Mouse (Mus musculus): ENCODE measurements at regions not wholly inside any gene's neighbourhood (a gene's known extent, or its start where the extent isn't known, plus 50 kb on each side); places are given as distances from the start of the nearest gene placed in this dataset.

- no peak for DNase-seq
These were observed 114.4 kb downstream of the Sox4 start for GRCm38 (mm10) chr13:28839084-28839483.

DNA sequence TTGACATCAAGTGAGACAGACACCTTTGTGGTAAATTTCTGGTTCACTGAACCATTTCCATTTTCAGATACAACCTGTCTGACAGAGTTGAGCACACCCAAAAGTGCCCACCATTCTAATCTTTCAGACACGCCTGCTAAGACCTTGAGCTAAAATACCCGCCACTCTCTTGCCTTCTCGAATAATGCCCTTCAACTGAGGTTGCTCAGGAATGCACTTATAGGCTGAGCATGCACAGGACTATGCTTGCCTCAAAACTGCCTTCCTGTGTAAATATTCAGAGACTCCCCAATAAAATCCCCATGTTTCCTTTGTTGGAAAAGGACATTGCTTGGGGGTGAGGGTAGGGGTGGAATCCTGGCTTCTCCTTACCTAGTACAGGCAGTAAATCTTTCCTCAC lies 115.3 kb downstream of the Sox4 start:
- no peak for DNase-seq

- DNase-seq = peak; percentile 23 to 25
These were observed 116.3 kb downstream of the Sox4 start for GRCm38 (mm10) chr13:28837196-28837595.

DNA sequence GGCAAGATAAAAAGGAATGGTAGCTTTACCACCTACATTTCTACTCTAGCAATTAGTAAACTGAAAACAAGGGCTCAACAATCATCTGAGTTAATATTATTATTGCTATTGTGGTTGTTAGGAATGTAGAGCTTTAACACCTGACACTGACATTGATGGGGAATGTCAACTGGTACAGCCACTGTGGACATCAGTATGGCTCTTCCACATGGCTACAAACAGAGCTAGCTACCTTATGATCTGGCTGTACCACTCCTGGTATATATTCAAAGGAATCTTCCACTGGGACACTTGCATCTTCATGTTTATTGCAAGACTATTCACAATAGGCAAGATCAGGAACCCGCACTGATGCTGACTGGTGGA lies 119.8 kb downstream of the Sox4 start:
- DNase-seq = no peak

DNA sequence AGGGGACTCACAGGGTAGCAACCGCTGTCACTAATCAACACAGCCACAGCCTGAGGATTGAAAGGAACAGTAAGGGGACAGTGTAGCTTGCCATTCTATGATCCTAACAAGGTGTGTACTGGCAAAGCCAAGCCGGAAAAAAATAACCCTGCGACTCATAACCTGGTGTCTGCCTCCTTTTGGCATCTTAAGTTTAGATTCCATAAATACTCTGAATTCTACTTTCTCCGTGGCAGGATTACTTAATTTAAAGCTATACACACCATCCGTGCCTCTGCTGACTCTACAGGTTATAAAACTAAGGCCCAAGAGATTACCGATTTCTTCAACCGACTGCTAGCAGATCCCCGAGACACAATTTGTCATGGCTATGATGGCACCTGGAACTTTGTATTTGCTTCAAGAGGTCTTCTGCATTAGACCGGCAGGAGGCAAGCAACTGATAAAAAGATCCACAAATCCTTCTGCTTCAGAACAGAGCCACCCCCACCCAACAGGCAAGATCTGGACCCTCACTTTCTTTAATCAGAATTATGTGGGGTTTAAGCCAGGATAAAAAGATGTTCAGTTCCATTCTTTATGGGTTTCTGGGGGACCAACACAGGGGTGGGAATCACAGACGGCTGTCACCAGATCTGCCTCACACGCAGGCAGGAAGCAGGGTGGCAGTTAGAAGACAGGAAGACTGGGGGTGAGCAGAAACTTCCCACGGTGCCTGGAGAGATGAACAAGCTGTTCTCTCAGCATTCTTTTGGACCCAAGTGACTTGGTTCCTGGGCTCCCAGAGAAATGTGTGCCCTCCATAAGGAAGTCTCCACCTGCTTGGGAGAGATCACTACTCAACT lies 120.4 kb downstream of the Sox4 start:
- no peak for DNase-seq

DNA sequence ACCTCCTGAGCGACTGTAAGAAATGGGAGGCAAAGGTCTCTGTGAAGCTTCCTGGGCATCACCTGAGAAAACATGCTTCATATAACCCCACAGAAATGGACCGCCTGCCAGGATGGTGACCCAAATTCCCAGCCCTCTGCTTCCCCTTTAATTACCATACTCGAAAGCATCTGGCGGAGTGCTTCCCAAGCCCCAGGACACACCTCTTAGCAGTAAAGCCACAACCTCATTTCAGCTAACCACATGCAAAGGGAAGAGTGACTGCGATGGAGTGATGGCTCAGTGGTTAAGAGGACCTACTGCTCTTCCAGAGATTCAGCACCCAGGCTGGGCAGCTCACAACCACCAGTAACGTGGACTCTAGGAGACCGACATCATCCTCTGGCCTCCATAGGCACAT lies 127.2 kb downstream of the Sox4 start:
- no peak for DNase-seq

GRCm38 (mm10) chr13:28823985-28824384 lies 129.5 kb downstream of the Sox4 start:
- DNase-seq = no peak

GRCm38 (mm10) chr13:28823311-28823880 lies 130.1 kb downstream of the Sox4 start:
- no peak for DNase-seq

- DNase-seq = no peak
These were observed 132.5 kb downstream of the Sox4 start for GRCm38 (mm10) chr13:28820868-28821533.

- DNase-seq = no peak
These were observed 139.4 kb downstream of the Sox4 start for GRCm38 (mm10) chr13:28814127-28814526.

DNA sequence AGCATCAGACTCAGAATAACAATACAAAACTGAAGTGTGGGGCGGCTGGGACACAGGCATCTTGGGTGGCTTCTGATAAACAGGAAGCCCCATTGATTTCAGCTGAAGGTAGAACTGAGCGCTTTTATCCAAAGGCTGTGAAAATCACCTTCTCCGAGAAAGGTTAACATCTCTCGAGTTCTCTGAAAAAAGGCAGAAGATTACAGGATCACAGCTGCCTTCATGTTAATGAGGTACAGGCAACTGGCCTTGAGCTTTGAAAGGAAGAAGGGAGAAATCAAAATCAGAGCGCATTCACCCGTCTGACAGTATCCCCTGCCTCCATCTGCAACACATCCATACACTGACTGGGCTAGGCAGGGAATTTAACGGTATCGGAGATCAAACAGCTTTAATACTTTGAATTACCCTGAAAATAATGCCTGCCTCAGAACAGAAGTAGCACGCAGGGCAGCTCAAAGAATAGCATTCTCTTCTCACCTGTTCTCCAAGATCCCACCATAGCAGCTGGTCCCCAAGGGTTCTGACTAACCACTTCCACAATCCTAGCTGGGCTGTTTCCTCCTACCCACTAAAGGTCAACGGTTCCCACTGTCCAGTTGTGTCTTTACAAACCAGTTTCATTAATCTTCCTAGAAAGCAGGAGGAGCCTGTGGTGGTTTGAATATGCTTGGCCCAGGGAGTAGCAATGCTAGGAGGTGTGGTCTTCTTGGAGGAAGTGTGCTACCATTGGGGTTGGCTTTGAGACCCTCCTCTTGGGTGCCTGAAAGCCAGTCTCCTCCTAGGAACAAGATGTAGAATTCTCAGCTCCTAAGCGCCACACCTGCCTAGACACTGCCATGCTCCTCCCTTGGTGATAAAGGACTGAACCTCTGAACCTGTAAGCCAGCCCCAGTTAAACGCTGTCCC lies 141.6 kb downstream of the Sox4 start:
- DNase-seq = no peak

DNA sequence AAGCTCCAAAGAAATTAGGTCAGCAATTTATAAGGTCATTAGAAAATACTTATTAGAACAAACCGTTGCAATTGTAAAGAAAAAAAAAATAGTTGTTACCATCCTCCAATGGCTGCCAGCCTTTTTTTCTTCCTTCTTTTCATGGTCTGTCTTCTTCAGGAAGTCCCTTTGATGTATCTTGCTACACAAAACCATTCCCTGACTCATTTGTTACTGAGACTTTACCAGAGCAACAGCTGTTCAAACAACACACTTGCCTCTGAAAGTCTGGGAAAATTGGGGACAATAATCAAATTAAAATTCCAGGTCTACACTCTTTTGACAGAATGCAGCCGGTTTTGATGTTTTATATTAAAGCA lies 142.5 kb downstream of the Sox4 start:
- no peak for DNase-seq

DNA sequence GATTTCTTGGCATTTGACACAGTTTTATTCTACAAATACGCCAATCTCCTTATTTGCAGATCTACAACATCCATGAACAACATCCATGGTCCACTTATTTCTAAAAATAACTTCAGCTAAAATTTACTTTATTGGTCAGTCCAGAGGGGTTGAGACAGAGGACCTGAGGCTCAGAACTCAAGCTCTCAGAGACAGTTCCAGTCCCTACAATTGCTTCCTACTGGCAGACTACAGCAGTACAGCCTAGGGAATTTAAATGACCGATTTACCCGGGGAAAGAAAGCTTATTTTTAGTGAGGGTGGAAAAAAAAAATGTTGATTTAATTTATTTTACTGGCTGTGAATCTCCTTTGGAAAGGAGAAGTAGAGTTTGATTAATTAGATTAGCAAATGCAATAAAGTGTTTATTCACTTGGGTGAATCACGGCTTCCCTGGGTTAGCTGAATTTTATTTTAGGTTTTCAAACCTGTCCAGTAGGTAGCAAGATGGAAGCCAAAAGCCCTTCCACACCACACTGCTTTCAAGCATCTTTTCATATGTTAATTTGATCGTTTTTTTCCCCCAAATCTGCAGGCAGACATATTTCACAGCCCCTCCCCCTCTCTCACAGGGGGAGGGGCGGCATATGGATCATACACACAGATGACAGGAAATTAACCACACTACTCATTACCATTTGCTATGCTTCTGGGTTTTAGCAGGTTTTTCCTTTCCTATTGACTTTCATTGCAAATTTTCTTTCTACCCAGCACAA lies 143.0 kb downstream of the Sox4 start:
- no peak for DNase-seq

DNA sequence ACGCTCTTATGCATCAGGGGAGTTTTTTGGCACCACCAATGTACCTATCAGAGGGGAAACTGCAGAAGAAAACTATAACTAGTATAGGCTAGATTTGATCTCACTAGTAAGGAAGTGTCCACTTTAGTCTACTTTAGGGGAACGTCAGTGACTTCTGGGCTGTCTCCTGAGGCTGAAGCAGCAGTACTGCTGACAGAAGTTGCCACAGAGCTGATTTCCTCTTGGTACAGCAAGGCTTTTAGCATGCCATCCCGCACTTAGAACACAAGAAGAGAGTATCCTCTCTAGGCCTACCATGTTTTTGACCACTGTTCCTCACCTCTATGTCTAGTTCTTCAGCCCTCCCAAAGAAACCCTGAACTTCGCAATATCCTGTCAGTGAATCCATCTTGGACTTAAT lies 148.2 kb downstream of the Sox4 start:
- no peak for DNase-seq

DNA sequence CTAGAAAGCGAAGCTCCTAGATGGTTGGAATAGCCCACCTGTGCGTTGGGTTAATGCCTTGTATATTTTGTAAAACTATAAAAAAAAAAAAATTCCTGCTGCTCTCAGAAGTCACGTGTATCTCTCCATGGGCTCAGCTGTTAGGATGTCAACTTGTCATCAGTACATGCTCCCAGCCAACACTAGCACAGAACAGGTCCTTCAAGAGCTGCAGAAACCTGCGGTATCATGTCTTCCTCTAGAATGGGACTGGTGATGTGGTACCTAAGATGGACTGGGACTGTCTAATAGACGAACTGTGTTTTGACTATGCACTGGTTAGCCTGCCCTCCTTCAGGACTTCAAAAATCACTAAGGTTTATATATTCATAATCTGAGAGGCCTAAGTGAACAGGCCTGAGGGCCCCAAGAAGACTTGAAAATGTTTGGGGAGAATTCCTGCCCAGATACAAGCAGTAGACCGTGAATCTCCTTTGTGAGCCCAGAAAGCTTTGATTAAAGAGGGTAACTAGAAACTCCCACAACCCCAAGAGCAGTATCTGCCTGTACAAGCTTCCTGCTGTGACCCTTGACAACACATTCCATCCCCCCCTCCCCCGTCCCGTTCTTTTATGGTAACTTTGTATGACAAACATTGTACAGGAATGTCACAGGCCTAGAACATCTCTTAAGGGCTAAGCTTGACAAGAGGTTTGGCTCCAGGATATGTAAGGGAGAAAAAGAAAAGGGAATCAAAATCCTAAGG lies 152.1 kb downstream of the Sox4 start:
- DNase-seq = no peak

GRCm38 (mm10) chr13:28800676-28801075 lies 152.8 kb downstream of the Sox4 start:
- DNase-seq = no peak

GRCm38 (mm10) chr13:28799474-28799873 lies 154.0 kb downstream of the Sox4 start:
- DNase-seq = no peak

- no peak for DNase-seq
These were observed 155.7 kb downstream of the Sox4 start for GRCm38 (mm10) chr13:28797617-28798475.

DNA sequence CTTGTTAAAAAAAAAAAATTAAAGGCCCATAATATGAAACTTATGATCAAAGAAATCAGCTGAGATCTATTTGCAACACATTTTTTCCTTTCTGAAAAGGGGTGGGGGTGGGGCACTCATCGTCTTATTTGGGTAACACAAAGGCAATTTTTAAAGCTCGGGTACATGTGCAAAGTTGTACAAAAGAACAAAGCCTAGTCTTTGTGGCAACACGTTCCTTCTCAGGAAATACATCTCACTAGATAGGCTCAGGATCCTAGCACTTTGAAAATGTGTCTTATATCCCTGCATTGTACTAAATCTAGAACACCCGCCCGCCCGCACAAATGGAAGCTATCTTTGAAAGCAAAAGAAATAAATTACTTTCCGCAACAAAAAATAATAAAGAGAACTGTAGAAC lies 158.2 kb downstream of the Sox4 start:
- DNase-seq = no peak

DNA sequence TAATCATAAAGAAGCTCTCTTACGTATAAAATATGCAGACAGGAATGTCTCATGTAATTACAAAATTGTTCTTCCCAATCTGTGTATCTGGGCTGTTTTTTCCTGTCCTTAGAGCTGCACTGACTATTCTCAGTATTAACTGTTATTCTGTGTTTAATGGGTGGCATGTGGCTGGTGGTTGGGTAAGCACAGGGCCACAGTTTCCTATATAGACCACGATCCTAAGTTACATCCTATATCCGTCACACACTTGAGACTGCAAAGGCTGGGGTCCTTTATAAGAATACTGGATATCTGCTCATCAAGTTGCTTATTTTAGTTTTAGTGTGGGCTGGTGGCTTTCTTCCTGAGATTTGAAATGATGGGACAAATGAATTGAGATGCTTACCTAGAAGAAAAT lies 159.0 kb downstream of the Sox4 start:
- no peak for DNase-seq

All from cerebellum, postnatal 25 days (tissue).